Mouse (Mus musculus) lung, postnatal 0 days (tissue): Measurements from ENCODE around the gene B3galt4. TPM values are rescaled to one million over a fixed set of nuclear protein-coding genes. Genes with fewer than 3 reads are reported as not detected.
"Not testable (repeated sequence)": the region's sequence is repeated elsewhere in the genome, so short reads cannot be mapped to it uniquely, and the experiment has no call there.

ENCODE experiments used
- ATAC-seq: fragments of 200-750 bp; cut with Nextera tagmentation; 2 replicates; pipeline ENCODE4 v1.8.0; 2017; ENCODE audit warnings: moderate library complexity
- DNase-seq: peaks from one replicate; pipeline ENCODE4 v3.0.0-alpha.2; 2016; ENCODE audit warnings: low spot score
- H3K27ac ChIP-seq: fragments of 300-500 bp; sonication (generic); 2 replicates; pipeline ENCODE4 v1.5.1; 2014; ENCODE audit warnings: antibody characterized with exemption, mild to moderate bottlenecking, low read length, mixed read lengths
- H3K27me3 ChIP-seq: fragments of 300-500 bp; sonication (generic); replicated peaks from 2 replicates; pipeline ENCODE4 v1.6.1; 2014; ENCODE audit warnings: low read length, mixed read lengths; ENCODE audit not compliant: insufficient read depth
- H3K36me3 ChIP-seq: fragments of 300-500 bp; sonication (generic); 2 replicates; pipeline ENCODE4 v1.6.1; 2014; ENCODE audit warnings: low read length, mixed read lengths; ENCODE audit not compliant: insufficient read depth
- H3K4me1 ChIP-seq: fragments of 300-500 bp; sonication (generic); 2 replicates; pipeline ENCODE4 v1.6.1; 2014; ENCODE audit warnings: antibody characterized with exemption, low read depth, low read length, mixed read lengths; ENCODE audit not compliant: insufficient read depth
- H3K4me2 ChIP-seq: fragments of 300-500 bp; sonication (generic); replicated peaks from 2 replicates; pipeline ENCODE4 v1.6.1; 2014; ENCODE audit warnings: low read depth, mild to moderate bottlenecking, low read length, moderate library complexity, mixed read lengths
- H3K4me3 ChIP-seq: fragments of 300-500 bp; sonication (generic); 2 replicates; pipeline ENCODE4 v1.5.1; 2014; ENCODE audit warnings: low read depth, low read length
- H3K9ac ChIP-seq: fragments of 300-500 bp; sonication (generic); replicated peaks from 2 replicates; pipeline ENCODE4 v1.6.1; 2014; ENCODE audit warnings: low read depth, mild to moderate bottlenecking
- H3K9me3 ChIP-seq: fragments of 300-500 bp; sonication (generic); 2 replicates; pipeline ENCODE4 v1.6.1; 2016; ENCODE audit warnings: low read length, mixed read lengths
- CTCF ChIP-seq: IDR thresholded peaks from 2 replicates; pipeline ENCODE4 v1.5.1; 2016; ENCODE audit warnings: antibody characterized with exemption, mild to moderate bottlenecking
- EP300 ChIP-seq: IDR thresholded peaks from 2 replicates; pipeline ENCODE4 v1.6.1; 2016; ENCODE audit warnings: antibody characterized with exemption, mild to moderate bottlenecking, control low read depth
- WGBS: fragments of 180-500 bp; shearing (Covaris S2); extraction: QIAGEN DNeasy Blood & Tissue Kit; methylation state at CpG from one replicate; pipeline ENCODE4 v1.1.7; 2014; 5-methylcytosine and 5-hydroxymethylcytosine counted together
- polyA plus RNA-seq: library from polyadenylated mRNA; unstranded; fragments of >200 nt; fragmentation: Nextera tagmentation; extraction: Ambion mirVana; gene quantifications from 2 replicates; pipeline ENCODE4 v1.2.1, GENCODE M21; 2015

The B3galt4 gene
- polyA plus RNA-seq, 1 experiment from 2014 or later = 12.0 TPM

DNA sequence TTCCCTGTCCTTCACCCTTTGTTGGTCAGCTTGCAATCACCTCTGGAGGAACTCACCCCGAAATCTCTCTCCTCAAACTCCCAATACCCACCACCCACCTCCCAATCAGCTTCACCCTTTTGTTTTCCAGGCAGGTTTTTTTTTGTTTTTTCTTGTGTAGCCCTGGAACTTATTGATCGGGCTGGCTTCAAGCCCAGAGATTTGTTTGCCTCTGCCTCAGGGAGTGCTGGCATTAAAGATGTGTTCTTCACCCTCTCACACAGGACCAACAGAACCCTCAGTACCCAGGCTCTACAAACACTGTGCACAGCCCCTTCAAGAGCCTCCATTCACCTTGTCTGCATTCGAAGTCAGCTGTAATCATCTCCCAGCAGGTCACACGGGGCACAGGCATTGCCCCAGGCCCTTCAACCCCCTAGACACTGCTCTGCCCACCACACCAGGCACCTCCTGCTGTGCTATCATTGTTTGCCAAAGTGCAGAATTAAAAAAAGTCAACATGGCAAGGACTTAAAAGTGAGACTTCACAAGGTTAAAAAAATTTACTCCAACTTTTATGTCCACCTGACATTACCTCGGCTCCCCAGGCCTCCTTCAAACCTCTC lies 2.8 kb upstream of the B3galt4 start:
- Histone ChIP-seq H3K4me2 (peak overlapping the region; percentile 67), H3K36me3 (peaks cover 4% of the 10 kb centered on the region; the same call in 1 of the 2 replicates), H3K4me3 (peak overlapping the region; percentile 60), H3K9me3 (no peaks in the 10 kb centered on the region), H3K9ac (peak overlapping the region; percentile 96), H3K27me3 (no peaks in the 10 kb centered on the region), H3K27ac (no peak overlapping the region), H3K4me1 (peaks cover 12% of the 10 kb centered on the region; the same call in 1 of the 2 replicates)
- WGBS = 35% methylated on average over 5 of the region's 5 CpGs
- ATAC-seq = no peak
- no peak for DNase-seq
- TF ChIP-seq EP300 = no peak
- no peak for TF ChIP-seq CTCF

DNA sequence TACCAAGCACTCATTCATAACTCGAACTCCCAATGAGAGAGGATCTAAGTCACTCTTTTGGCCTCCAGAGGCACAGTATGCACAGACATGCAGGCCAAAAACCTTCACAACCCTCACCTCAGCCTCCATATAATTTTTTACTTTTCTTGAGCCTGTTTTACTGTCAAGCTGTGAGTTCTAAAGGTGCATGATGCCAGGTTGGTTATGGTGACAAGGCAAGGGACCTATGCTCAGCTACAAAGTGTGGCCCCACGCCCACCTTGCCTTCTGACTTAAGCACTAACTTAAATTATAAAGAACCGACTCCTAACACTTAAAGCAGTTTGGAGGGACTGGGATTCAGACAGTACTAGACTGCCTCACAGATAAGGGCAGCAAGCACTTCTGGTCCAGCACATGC lies 2.0 kb upstream of the B3galt4 start:
- Histone ChIP-seq H3K36me3 (peaks cover 4% of the 10 kb centered on the region; the same call in 1 of the 2 replicates), H3K4me1 (peaks cover 12% of the 10 kb centered on the region; the same call in 1 of the 2 replicates), H3K9me3 (no peaks in the 10 kb centered on the region), H3K27ac (no peak overlapping the region), H3K27me3 (no peaks in the 10 kb centered on the region), H3K4me2 (no peak overlapping the region), H3K9ac (no peak overlapping the region), H3K4me3 (no peak overlapping the region)
- DNase-seq = no peak
- WGBS = 78% methylated on average over 3 of the region's 3 CpGs
- no peak for ATAC-seq
- TF ChIP-seq EP300 (no peak), CTCF (no peak)

DNA sequence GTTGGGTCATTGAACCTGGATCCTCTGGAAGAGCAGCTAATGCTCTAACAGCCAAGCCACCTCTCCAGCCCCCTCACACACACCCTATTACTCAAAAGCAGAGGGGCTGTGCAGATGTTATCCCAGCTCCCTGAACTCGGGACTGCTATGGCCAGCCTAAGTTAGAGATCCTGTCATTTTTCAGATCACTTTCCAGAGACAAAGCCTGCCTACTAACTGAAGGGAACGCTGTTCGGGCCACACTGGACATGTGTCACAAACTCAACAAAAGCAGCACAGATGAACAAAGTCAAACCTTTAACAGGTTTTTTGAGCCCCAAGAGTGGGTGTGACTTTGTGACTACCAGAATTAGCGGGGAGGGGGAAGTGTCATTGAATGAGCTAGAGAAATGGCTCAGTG lies 1.6 kb upstream of the B3galt4 start:
- H3K9ac ChIP-seq = no peak overlapping the region
- H3K36me3 ChIP-seq = peaks cover 4% of the 10 kb centered on the region; the same call in 1 of the 2 replicates
- H3K27me3 ChIP-seq = no peaks in the 10 kb centered on the region
- 74% methylated on average over 4 of the region's 4 CpGs for WGBS
- H3K27ac ChIP-seq = no peak overlapping the region
- no peaks in the 10 kb centered on the region for H3K9me3 ChIP-seq
- H3K4me3 ChIP-seq = no peak overlapping the region
- H3K4me2 ChIP-seq = no peak overlapping the region
- TF ChIP-seq EP300 (no peak), CTCF (no peak)
- DNase-seq (no peak), ATAC-seq (no peak)
- H3K4me1 ChIP-seq = peaks cover 12% of the 10 kb centered on the region; the same call in 1 of the 2 replicates

DNA sequence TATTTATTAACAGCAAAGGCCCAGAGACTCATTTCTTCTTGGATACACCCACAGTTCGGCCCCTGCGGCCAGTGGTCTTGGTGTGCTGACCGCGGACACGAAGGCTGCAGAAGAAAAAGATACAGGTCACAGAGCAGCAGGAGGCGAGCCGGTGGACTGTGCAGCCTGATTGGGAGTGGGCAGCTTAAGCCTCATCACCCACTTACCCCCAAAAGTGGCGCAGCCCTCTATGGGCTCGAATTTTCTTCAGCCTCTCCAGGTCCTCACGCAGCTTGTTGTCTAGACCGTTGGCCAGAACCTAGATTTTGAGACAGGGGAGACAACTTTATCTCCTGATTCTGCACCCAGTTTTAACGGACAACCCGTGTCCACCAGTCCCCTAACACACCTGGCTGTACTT lies 727 bp upstream of the B3galt4 start:
- not testable (repeated sequence) for DNase-seq, H3K27me3 ChIP-seq, H3K4me3 ChIP-seq, H3K36me3 ChIP-seq, ATAC-seq, H3K9ac ChIP-seq, H3K9me3 ChIP-seq
- H3K4me1 ChIP-seq = peaks cover 12% of the 10 kb centered on the region; the same call in 1 of the 2 replicates
- WGBS = 76% methylated on average over 13 of the region's 13 CpGs
- H3K4me2 ChIP-seq = peak overlapping the region; percentile 76
- H3K27ac ChIP-seq = 0 out of 2 replicates have a peak overlapping the region, but pooled peaks have one; percentile 64

DNA sequence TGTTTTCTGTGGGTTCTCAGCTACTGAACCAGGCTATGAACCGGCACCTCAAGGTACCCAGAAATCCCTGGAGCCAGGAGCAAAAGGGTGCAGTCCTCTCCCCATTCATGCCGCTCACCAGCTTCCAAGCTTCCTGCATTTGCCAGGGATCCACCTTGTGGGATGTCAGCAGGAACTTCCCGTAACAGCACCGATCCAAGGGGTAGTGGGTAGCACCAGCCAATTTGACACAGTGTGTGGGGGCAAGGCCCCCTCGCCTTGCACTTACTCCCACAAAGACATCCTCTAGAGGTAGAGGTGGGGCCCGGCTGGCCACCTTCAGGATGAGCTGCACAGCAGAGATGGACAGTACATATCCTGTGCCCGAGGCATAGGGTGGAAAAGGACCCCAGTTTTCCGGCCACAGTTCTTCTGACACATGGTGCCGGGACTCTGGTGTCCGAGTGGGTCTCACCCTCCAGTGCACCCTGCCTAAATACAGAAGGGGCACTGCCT lies 1.1 kb downstream of the B3galt4 start:
- DNase-seq (no peak), ATAC-seq (no peak)
- Histone ChIP-seq H3K27me3 (no peaks in the 10 kb centered on the region), H3K4me1 (peaks cover 12% of the 10 kb centered on the region; the same call in 1 of the 2 replicates), H3K4me3 (peak overlapping the region; percentile 42; the same call in 1 of the 2 replicates), H3K36me3 (peaks cover 4% of the 10 kb centered on the region; the same call in 1 of the 2 replicates), H3K4me2 (peak overlapping the region; percentile 76), H3K9ac (peak overlapping the region; percentile 37; the same call in 1 of the 2 replicates), H3K27ac (no peak overlapping the region), H3K9me3 (no peaks in the 10 kb centered on the region)
- no peak for TF ChIP-seq CTCF
- TF ChIP-seq EP300 = no peak
- WGBS = 73% methylated on average over 10 of the region's 10 CpGs

DNA sequence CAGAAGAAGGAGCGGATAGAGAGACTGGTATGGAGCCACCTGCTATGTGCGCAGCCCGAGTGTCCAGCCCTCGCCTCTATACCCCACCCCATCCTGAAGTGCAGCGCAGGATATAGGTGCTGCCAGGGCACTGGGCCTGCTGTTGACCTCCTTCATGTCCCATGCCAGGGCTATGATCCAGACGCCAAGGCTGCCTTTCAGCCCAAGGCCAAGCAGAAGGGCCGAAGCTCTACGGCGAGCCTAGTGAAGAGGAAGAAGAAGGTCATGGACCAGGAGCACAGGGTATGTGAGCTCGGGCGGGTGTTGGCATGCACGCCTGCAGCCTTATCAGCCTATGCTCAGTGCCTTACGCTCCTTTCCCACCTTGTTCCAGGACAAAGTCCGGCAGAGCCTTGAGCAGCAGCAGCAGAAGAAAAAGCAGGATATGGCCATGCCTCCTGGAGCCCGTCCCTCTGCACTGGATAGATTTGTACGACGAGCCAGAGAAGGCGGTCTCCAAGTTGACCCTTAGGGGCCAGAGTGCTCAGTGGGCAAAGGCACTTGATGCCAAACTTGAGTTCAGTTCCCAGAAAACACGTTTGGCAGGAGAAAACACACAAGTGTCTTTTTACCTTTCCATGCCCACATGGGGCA lies 2.3 kb downstream of the B3galt4 start:
- H3K4me3 ChIP-seq = no peak overlapping the region
- peaks cover 4% of the 10 kb centered on the region; the same call in 1 of the 2 replicates for H3K4me1 ChIP-seq
- H3K27me3 ChIP-seq = no peaks in the 10 kb centered on the region
- no peak for DNase-seq
- H3K36me3 ChIP-seq = peaks cover 4% of the 10 kb centered on the region; the same call in 1 of the 2 replicates
- ATAC-seq = no peak
- H3K4me2 ChIP-seq = no peak overlapping the region
- H3K9ac ChIP-seq = no peak overlapping the region
- H3K9me3 ChIP-seq = no peaks in the 10 kb centered on the region
- 83% methylated on average over 19 of the region's 19 CpGs for WGBS
- no peak overlapping the region for H3K27ac ChIP-seq
- TF ChIP-seq CTCF (no peak), EP300 (no peak)
